Mouse (Mus musculus): Measurements from ENCODE around the gene Tpx2. TPM values are rescaled to one million over a fixed set of nuclear protein-coding genes. Genes with fewer than 3 reads are reported as not detected.

Tpx2 gene
- polyA plus RNA-seq, 1 experiment from 2014 or later: 109 TPM

DNA sequence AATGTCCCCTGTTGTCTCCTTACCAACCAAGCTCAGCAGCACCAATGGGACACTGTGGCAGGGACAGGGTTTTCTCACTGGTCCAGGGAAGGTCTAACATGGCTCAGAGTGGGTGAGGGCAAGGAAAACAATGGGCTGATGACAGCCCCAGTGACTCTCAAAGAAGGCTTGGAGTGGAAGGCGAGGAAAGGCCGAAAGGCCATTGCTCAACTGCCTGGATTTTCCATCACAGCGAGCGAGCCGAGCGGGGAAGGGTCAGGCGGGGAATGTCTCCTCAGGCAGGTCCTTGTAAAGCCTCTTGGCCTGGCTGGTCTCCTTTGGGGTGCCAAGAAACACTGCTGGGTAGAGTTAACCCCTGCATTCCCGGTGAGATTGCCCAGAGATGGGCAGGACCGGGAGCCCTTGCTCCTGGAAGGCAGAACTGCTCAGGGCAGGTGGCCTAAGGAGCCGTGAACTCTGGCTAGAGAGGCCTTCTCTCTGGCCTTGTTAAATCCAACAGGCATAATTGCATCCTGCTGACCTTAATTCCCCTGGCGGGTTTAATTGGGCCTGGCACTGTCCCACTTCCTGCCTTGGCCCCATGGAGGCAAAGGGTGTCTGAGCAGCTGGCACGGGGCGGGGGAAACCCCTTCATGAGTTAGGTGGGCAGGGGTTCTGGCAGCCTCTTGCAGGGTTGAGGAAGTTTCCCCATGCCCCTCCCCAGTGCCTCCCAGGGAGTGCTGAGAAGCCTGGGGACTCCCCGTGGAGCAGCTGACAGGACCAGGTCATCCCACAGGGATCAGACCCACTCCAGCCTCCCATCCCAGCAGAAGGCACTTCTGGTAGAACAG lies 59.6 kb downstream of the Tpx2 start:
- WGBS: 54% methylated on average over 14 of the region's 14 CpGs

DNA sequence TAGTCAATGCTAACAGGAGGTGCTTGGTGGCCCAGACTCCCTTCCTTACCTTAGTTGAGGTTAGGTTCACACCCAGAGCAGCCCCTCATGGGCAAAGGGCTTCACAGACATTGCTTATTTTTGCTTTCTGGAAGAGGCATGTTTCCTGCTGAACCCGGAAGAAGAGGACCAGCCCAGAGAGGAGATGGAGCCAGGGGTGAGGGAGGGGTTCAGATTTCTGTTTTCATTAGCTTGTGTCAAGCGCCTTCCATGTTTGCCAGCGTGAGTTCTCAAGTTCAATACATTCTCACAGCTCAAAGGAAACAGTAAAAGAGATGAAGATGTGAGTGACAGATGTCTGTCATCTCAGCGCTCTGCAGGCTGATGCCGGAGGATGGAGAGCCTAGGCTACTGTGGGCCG lies 62.1 kb downstream of the Tpx2 start:
- H3K27me3 ChIP-seq: peaks cover 46% of the 10 kb centered on the region
- 80% methylated on average over 6 of the region's 6 CpGs for WGBS
- peaks cover 16% of the 10 kb centered on the region; the same call in 1 of the 2 replicates for H3K4me1 ChIP-seq

More for the DNA sequence above, 59.6 kb downstream of the Tpx2 start:
- H3K36me3 ChIP-seq: no peaks in the 10 kb centered on the region
- peaks cover 13% of the 10 kb centered on the region for H3K4me1 ChIP-seq
- H3K9ac ChIP-seq (replicated peaks): no peak overlapping the region
- no peaks in the 10 kb centered on the region for H3K9me3 ChIP-seq
- peaks cover 36% of the 10 kb centered on the region for H3K27me3 ChIP-seq
- ATAC-seq (ENCODE audit: low FRiP score, low read depth): no peak
- no peak overlapping the region for H3K27ac ChIP-seq (replicated peaks)
- no peak overlapping the region for H3K4me3 ChIP-seq
- no peak overlapping the region for H3K4me2 ChIP-seq (replicated peaks)

DNA sequence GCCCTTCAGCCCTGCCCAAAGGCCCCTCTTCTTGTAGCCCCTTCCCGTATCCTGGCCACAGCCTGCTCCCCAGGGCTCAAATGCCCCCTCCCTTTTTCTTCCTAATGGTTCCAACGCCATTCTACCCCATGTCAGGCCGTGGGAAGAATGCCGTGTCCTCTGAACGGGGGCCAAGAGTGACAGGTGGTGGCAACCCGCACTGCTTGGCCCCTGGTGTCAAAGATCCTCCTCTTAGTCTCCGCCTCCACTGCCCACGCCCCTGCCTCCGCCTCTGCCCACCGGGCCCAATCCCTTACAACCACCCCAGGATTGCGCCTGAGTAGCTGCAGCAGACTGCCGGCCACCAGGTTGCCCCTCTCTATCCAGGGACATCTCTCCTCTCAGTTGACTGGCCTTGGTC lies 63.3 kb downstream of the Tpx2 start, which contains the start of gene Mylk2:
Gene Mylk2 (plus strand): TSS at position 322 of the 400 bp plus-strand sequence.
- H3K4me2 ChIP-seq (replicated peaks): no peak within 1 kb of the TSS
- H3K36me3 ChIP-seq: no peaks in the 10 kb centered on the region
- no peak within 1 kb of the TSS for H3K9ac ChIP-seq (replicated peaks)
- H3K4me3 ChIP-seq: no peak within 1 kb of the TSS
- WGBS: 28% methylated on average over 12 of the region's 12 CpGs
- peaks cover 53% of the 10 kb centered on the region for H3K27me3 ChIP-seq
- peaks cover 16% of the 10 kb centered on the region; the same call in 1 of the 2 replicates for H3K4me1 ChIP-seq
- H3K27ac ChIP-seq (replicated peaks): no peak within 1 kb of the TSS
- ATAC-seq (ENCODE audit: low FRiP score, low read depth): no peak
- H3K9me3 ChIP-seq: no peaks in the 10 kb centered on the region

More for the DNA sequence above, 62.1 kb downstream of the Tpx2 start:
- no peak overlapping the region for H3K4me3 ChIP-seq
- no peak overlapping the region for H3K9ac ChIP-seq (replicated peaks)
- no peak overlapping the region for H3K27ac ChIP-seq (replicated peaks)
- no peaks in the 10 kb centered on the region for H3K36me3 ChIP-seq
- H3K4me2 ChIP-seq (replicated peaks): no peak overlapping the region
- no peaks in the 10 kb centered on the region for H3K9me3 ChIP-seq
- no peak for ATAC-seq (ENCODE audit: low FRiP score, low read depth)

- Histone ChIP-seq H3K4me3 (no peak overlapping the region), H3K27me3 (peaks cover 50% of the 10 kb centered on the region), H3K9me3 (no peaks in the 10 kb centered on the region), H3K4me2 (replicated peaks) (no peak overlapping the region), H3K27ac (replicated peaks) (no peak overlapping the region), H3K9ac (replicated peaks) (no peak overlapping the region), H3K4me1 (peaks cover 16% of the 10 kb centered on the region; the same call in 1 of the 2 replicates), H3K36me3 (no peaks in the 10 kb centered on the region)
- WGBS: 33% methylated on average over 6 of the region's 6 CpGs
- no peak for ATAC-seq (ENCODE audit: low FRiP score, low read depth)
Measured at GRCm38 (mm10) chr2:152911432-152911831, 63.7 kb downstream of the Tpx2 start.

GRCm38 (mm10) chr2:152913471-152913870 lies 65.7 kb downstream of the Tpx2 start:
- Histone ChIP-seq H3K4me1 (peaks cover 10% of the 10 kb centered on the region; the same call in 1 of the 2 replicates), H3K4me2 (replicated peaks) (no peak overlapping the region), H3K36me3 (no peaks in the 10 kb centered on the region), H3K9me3 (no peaks in the 10 kb centered on the region), H3K4me3 (no peak overlapping the region), H3K27me3 (peaks cover 53% of the 10 kb centered on the region), H3K9ac (replicated peaks) (no peak overlapping the region), H3K27ac (replicated peaks) (no peak overlapping the region)
- 38% methylated on average over 7 of the region's 7 CpGs for WGBS
- ATAC-seq (ENCODE audit: low FRiP score, low read depth): no peak

GRCm38 (mm10) chr2:152914310-152915120 lies 66.8 kb downstream of the Tpx2 start:
- H3K27ac ChIP-seq (replicated peaks): no peak overlapping the region
- 5% methylated on average over 18 of the region's 18 CpGs for WGBS
- peak overlapping the region; percentile 37; the same call in 1 of the 2 replicates for H3K9ac ChIP-seq (replicated peaks)
- peak; percentile 67; the same call in 1 of the 2 replicates for ATAC-seq (ENCODE audit: low FRiP score, low read depth)
- H3K4me1 ChIP-seq: peaks cover 10% of the 10 kb centered on the region; the same call in 1 of the 2 replicates
- no peaks in the 10 kb centered on the region for H3K9me3 ChIP-seq
- no peaks in the 10 kb centered on the region for H3K36me3 ChIP-seq
- peak overlapping the region; percentile 19; the same call in 1 of the 2 replicates for H3K4me3 ChIP-seq
- peaks cover 57% of the 10 kb centered on the region for H3K27me3 ChIP-seq
- peak overlapping the region; percentile 42 for H3K4me2 ChIP-seq (replicated peaks)

GRCm38 (mm10) chr2:152915453-152915852 lies 67.7 kb downstream of the Tpx2 start:
- no peak overlapping the region for H3K9ac ChIP-seq (replicated peaks)
- peaks cover 54% of the 10 kb centered on the region for H3K27me3 ChIP-seq

GRCm38 (mm10) chr2:152916111-152916510 lies 68.3 kb downstream of the Tpx2 start:
- 60% methylated on average over 5 of the region's 5 CpGs for WGBS
- Histone ChIP-seq H3K27me3 (peaks cover 48% of the 10 kb centered on the region), H3K9ac (replicated peaks) (no peak overlapping the region)

More at GRCm38 (mm10) chr2:152915453-152915852, 67.7 kb downstream of the Tpx2 start:
- WGBS: 69% methylated on average over 4 of the region's 4 CpGs
- H3K4me2 ChIP-seq (replicated peaks): no peak overlapping the region
- no peak overlapping the region for H3K27ac ChIP-seq (replicated peaks)
- no peak for ATAC-seq (ENCODE audit: low FRiP score, low read depth)
- no peaks in the 10 kb centered on the region for H3K36me3 ChIP-seq
- no peaks in the 10 kb centered on the region for H3K9me3 ChIP-seq
- H3K4me3 ChIP-seq: no peak overlapping the region
- peaks cover 10% of the 10 kb centered on the region; the same call in 1 of the 2 replicates for H3K4me1 ChIP-seq

GRCm38 (mm10) chr2:152917671-152918070 lies 69.9 kb downstream of the Tpx2 start:
- WGBS: 57% methylated on average over 9 of the region's 9 CpGs
- Histone ChIP-seq H3K9me3 (no peaks in the 10 kb centered on the region), H3K4me1 (peaks cover 13% of the 10 kb centered on the region; the same call in 1 of the 2 replicates), H3K36me3 (no peaks in the 10 kb centered on the region), H3K4me2 (replicated peaks) (no peak overlapping the region), H3K9ac (replicated peaks) (no peak overlapping the region), H3K4me3 (no peak overlapping the region), H3K27me3 (peaks cover 32% of the 10 kb centered on the region), H3K27ac (replicated peaks) (no peak overlapping the region)
- ATAC-seq (ENCODE audit: low FRiP score, low read depth): no peak

More at GRCm38 (mm10) chr2:152916111-152916510, 68.3 kb downstream of the Tpx2 start:
- Histone ChIP-seq H3K4me2 (replicated peaks) (no peak overlapping the region), H3K9me3 (no peaks in the 10 kb centered on the region), H3K4me3 (no peak overlapping the region), H3K4me1 (peaks cover 10% of the 10 kb centered on the region; the same call in 1 of the 2 replicates), H3K27ac (replicated peaks) (no peak overlapping the region), H3K36me3 (no peaks in the 10 kb centered on the region)
- ATAC-seq (ENCODE audit: low FRiP score, low read depth): no peak

DNA sequence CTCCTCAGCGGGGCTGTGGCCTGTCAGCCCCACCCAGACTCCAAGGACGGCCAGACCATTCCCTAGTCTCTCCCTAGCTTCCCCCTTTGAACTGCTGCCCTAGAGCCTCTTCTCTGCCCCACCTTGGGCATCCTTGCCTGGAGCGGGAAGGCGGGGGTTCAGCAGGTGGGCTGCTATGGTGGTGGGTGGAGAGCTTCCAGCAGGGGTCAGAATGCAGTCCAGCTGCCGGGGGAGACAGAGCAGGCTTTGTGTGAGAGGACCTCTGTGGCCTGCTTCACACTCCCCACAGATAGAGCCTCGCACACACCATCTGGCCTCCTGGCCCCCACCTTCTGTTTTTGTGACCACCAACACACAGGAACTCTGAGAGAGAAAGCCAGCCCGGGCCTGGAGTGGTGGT lies 74.6 kb downstream of the Tpx2 start:
- H3K4me1 ChIP-seq: peaks cover 7% of the 10 kb centered on the region; the same call in 1 of the 2 replicates
- no peak for ATAC-seq (ENCODE audit: low FRiP score, low read depth)
- 47% methylated on average over 7 of the region's 7 CpGs for WGBS

DNA sequence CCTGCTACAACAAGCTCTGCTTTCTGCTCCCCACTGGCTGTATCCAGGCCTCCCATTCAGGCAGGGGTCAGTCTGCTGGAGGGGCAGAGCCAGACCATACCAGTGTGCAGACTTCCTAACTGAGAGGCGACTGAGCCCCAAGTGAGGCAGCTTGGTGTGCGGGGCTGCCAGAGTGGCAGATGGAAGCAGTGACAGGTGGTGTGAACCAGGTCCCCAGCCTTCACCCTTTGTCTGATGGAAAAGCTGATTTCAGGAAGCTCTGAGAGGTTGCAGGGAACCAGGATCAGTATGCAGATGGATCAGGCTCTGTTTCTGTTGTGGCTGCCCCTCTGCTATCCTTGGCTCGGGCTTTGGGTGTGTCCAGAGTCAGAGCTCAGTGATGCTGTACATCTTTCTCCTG lies 75.9 kb downstream of the Tpx2 start:
- WGBS: 81% methylated on average over 3 of the region's 3 CpGs
- H3K27ac ChIP-seq (replicated peaks): no peak overlapping the region
- peaks cover 2% of the 10 kb centered on the region; the same call in 1 of the 2 replicates for H3K27me3 ChIP-seq
- ATAC-seq (ENCODE audit: low FRiP score, low read depth): no peak
- peaks cover 3% of the 10 kb centered on the region; the same call in 1 of the 2 replicates for H3K4me1 ChIP-seq
- no peak overlapping the region for H3K4me2 ChIP-seq (replicated peaks)
- H3K4me3 ChIP-seq: no peak overlapping the region
- no peaks in the 10 kb centered on the region for H3K9me3 ChIP-seq
- H3K36me3 ChIP-seq: no peaks in the 10 kb centered on the region
- no peak overlapping the region for H3K9ac ChIP-seq (replicated peaks)

More for the DNA sequence above, 74.6 kb downstream of the Tpx2 start:
- no peaks in the 10 kb centered on the region for H3K9me3 ChIP-seq
- no peaks in the 10 kb centered on the region for H3K36me3 ChIP-seq
- no peak overlapping the region for H3K4me2 ChIP-seq (replicated peaks)
- peaks cover 7% of the 10 kb centered on the region; the same call in 1 of the 2 replicates for H3K27me3 ChIP-seq
- no peak overlapping the region for H3K4me3 ChIP-seq
- no peak overlapping the region for H3K9ac ChIP-seq (replicated peaks)
- H3K27ac ChIP-seq (replicated peaks): no peak overlapping the region
